Mouse (Mus musculus): ENCODE results near the gene Tmem178.
A peak's percentile ranks its signal among the peaks of the same experiment; 100 is the strongest.

Tmem178 gene

GRCm38 (mm10) chr17:80944530-80945198 is at the start of gene Tmem178:
TSS of gene Tmem178 (plus strand) at chr17:80944632.
- peak; percentile 14 for DNase-seq (ENCODE audit: low spot score)

GRCm38 (mm10) chr17:80896481-80896880 is 48.0 kb upstream of the Tmem178 start:
- DNase-seq (ENCODE audit: low spot score), result no peak

GRCm38 (mm10) chr17:80897709-80898440 is 46.6 kb upstream of the Tmem178 start:
- DNase-seq (ENCODE audit: low spot score), result no peak

DNA sequence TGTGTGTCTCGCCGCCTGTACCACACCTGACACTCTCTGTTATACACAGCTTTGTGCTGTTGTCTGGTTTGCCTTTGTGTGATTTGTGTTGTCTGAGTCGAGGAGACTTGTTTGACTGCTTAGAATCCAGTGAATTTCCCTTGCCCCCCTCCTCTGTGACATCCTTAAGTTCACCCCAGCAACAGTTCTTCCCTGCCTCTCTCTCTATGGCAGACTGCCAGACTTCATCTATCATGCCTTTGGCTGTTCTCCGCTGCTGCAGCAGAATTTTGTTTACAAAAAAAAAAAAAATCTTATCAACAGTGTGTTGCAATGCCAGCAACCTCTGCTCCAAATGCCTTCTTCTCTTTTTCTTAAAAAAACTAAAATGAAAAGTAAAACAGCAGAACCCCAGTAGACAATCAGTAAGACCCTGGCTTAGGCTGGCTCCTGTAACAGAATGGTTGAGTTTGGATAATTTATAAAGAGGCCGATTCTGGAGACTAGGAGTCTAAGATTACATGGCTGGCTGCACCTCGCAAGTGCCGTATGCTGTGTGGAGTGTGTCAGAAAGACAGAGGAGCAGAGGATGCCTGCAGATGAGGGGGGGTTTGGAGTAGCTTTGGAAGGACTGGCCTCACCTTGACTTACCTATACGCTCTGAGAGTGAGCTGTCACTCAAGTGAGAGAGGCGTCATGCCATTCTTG is 44.8 kb upstream of the Tmem178 start:
- peak; percentile 13 for DNase-seq (ENCODE audit: low spot score)

GRCm38 (mm10) chr17:80900200-80900520 is 44.3 kb upstream of the Tmem178 start:
- no peak for DNase-seq (ENCODE audit: low spot score)

DNA sequence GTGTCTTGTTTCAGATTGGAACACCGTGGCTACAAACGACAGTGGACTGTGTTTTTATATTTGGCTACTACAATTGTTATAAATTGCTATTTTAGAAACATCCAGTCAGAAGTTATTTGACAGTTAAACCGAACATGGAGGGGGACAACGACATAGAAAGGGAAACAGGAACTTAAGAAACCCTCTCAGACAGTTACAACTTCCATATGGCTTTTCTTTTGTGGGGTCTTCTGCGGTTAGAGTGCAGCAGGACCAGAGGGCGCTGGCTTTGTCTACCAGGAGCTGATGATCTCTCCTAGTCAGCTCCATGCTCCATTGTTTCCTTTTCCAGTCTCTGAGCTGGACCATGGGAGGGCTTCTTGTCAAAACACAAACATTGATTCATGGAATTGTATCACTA is 42.5 kb upstream of the Tmem178 start:
- DNase-seq (ENCODE audit: low spot score), result no peak

GRCm38 (mm10) chr17:80903121-80903875 is 41.1 kb upstream of the Tmem178 start:
- DNase-seq (ENCODE audit: low spot score), result no peak

- no peak for DNase-seq (ENCODE audit: low spot score)
These were observed 40.4 kb upstream of the Tmem178 start for GRCm38 (mm10) chr17:80904061-80904460.

DNA sequence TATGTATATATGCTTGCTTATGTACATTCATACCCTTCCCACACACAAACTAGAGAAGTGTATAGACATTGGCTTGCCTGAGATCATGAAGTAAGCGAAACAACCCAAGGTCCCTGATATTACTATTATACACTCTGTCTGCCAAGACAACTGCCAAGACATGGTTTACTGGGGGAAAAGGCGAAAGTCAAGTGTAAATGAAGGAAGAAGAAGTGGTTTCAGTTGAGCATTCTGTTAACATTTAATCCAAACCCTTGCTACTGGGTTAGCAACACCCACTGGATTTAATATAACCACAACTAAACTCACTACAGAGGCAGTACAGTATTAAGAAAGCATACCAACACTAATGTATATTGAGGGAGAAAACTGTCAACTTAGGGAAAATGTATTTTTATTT is 28.8 kb upstream of the Tmem178 start:
- DNase-seq (ENCODE audit: low spot score), result no peak

DNA sequence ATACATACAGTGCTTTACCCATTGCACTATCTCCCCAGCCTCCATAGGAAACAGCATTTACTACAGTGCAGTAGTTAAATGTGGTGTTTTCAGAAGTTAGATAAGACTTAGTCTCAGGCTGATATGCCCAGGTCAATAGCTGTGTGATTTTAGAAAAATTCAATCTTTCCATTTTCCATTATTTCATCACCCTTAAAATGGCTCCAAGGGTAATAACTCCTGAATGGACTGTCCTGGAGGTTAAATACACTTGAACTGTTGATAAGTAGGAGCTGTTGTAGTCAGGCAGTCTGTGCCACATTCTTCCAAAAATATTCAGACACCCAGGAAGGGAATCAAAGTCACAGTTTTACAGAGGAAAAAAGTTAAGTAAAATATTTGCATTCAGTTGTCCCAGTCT is 25.2 kb upstream of the Tmem178 start:
- no peak for DNase-seq (ENCODE audit: low spot score)

DNA sequence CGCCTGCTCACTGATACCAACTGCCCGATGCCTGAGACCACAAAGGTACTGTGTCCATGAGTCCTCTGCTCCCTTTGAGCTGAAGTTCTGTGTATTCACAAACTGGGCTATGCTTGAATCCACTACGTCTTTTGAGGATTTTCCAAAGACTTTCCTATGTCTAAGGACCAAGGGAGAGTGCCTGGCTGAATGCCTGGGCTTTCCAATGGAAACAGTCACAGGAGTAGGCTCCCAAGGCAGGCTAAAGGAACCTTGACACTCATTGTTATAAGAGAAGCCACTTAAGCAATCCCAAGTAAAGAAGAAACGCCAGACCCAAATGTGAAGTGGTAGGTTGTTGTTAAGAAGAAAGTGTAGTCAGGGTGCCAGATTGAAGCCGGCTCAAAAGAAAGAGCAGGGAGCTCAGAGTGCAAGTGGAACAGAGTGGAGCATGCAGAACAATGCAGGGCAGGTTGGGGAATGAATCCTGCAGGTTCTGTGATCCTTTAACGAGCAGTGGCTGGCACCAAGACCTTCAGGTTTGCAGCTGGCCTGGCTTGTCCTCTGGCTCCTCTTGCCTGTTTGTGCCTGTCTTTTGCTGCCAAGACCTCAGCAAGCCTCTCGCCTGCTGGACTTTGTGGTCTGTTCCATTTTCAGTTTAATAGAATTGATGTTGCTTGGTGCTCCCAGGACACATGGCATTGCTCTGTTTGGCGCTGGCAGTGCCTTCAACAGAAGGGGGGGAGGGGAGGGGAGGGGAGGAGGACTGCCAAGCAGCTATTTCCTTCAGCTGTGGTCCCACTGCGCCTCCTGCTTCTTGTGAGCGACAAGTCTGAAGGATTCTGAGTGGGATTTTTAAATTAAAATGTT is 22.9 kb upstream of the Tmem178 start:
- DNase-seq (ENCODE audit: low spot score), result no peak

DNA sequence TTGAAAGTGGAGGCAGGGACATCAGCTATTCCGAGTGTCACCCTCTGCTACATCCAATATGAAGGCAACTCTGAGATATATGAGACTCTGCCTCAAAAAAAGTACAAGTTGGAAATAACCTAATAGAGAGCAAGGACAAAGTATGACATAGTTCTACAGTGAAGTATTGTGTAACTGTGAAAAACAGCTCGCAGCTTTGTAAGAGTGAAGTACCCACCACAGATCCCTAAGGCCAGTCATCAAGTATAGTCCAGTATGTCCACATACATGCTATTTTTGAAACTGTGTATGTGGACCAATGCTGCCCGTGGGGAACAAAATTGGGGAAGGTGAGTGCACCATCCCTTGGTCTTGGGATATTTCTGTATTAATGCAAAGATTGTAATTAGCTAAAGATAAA is 18.9 kb upstream of the Tmem178 start:
- DNase-seq (ENCODE audit: low spot score), result no peak

GRCm38 (mm10) chr17:80927151-80927550 is 17.3 kb upstream of the Tmem178 start:
- no peak for DNase-seq (ENCODE audit: low spot score)

DNA sequence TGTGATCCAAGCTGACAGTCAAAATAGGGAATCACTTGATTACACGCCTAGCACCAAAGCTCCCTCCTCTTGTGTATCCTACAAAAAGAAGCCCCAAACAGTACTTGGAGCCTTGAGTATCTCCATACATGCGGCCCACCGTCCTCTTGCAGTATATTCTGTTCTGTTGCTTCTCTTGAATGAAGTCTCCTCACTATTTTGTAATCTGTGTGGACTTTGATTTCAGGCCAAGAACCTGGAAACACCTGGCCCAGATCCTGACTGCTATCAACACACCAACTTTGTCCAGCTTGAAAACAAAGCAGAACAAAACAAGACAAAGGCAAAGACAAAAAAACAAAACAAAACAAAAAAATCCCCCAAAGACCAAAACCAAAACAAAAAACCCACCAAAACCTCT is 11.7 kb upstream of the Tmem178 start:
- DNase-seq (ENCODE audit: low spot score), result no peak

DNA sequence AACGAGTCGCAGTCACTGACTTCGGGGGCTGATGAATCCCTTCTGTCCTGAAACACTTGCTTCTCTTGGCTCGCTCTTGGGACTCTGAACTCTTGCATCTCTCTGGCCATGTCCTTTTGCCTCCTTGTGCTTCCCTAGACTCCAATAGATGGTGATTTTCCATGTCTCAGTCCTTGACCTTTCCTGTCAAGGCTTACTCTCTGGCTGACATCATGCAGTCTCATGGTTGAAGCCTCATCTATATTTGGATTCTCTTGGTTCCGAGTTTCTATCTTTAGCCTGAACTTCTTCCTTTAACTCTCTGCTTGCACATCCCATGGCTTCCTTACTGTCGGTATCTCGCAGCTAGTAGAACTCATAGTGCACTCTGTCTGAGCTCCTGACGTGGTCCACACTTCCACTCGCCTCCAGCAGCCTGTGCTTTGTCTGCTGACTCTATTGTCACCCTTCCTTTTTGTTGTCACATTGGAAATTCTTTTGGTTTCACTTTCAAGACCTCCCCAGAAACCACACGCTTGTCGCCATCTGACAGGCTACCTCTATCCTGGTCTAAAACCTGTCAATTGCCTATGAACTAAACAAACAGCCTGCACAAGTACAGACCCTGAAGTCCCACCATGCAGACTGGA is 10.9 kb upstream of the Tmem178 start:
- DNase-seq (ENCODE audit: low spot score), result no peak

DNA sequence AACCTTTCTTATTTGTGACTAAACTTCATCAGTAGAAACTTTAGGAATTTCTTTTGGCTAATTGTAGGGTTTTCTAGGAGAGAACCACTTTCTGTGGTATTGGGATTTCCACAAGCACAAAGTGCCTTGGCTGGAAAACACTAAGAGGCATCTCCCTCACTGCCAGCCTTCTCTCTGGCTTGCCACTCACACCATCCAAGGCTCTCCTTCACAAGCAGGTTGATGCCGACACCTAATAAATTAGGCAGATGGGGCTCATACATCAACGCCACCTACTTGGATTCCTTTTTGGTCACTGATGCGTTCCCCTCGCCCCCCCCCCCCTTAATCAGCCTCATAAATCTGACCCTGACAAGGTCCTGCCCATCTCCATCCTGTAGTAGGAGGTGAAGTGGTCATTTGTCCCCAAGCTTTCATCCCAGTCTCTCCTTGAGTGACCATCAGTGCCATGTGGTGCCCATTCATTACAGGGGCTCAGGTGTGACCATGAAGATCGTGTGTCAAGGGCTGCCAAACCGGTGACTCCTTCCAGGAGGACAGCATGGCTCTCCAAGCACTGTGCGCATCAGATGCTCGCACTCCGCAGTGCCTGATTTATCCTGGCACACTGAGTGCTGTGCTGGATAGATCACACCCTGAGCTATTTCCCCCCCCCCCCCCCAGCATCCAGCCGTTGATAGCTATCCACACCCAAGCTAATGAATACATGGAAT is 8.5 kb upstream of the Tmem178 start:
- DNase-seq (ENCODE audit: low spot score), result no peak

DNA sequence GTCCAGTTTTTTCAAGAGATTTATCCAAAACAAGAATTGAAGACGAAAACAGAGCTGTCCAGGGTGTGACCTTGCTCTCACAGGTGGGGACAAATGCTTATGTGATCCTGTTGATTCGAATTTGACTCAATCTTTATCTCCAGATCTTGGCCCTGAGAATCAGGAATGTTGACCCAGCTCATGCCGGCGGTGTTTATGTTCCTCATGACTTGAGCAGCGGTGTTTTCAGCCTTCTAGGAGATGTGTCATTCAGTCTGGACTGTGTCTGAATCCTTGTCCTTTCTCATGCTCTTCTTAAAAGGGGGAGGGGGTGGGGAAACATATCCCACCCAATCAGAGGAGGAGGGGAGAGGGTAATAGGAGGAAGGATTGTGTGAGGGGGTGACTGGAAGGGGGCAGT is 7.9 kb upstream of the Tmem178 start:
- DNase-seq (ENCODE audit: low spot score), result no peak

- DNase-seq (ENCODE audit: low spot score), result no peak
These were observed 4.6 kb upstream of the Tmem178 start for GRCm38 (mm10) chr17:80939833-80940232.

DNA sequence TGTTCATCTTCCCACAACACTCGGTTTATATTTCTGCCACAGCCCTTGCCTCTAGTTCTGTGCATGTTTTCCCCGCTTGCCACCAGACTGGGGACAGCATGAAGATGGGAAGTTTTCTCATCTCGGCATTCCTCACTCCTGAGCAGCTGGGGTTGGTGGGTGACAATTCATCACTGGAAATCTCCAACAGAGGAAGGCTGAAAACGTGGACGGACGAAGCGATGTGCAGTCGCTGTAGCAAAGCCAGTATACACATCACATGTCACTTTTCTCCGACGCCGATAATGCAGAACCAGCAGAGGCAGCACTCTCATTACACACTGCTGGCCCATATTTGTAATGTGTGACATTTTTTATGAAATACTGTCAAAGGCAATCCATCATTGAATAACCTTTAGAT is 2.6 kb upstream of the Tmem178 start:
- no peak for DNase-seq (ENCODE audit: low spot score)

DNA sequence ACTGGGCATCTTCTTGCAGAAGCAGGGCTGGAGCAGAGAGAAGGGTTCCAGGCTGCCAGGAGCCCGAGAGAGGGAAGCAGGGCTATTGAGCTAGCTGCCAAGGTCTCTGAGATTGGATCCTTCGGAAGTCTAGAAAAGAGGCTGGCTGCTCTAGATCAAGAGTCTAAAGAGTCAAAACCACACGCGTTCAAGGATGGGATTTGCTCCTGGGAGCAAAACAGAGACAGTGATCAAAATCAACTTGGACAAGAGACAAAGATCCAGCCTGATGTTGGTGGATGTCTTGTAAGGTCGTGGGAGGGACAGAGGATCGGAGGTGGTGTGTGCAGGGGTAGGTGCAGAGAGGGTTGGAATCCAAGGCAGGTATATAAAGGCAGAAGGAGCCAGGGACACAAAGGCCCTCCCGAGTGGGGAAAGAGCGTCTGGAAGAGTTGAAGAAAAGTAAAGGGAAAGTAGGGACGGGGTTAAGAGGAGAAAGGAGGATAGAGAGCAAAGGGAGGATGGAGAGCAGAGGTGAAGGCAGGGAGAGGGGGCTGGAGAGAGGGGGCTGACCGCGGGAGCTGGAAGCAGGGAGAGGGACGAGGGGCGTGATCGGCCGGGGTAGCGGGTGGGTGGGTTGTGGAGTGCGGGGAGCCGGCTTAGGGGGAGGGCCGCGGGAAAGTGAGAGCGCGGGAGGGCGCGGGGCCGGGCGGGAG is 450 bp upstream of the Tmem178 start:
- DNase-seq (ENCODE audit: low spot score), result no peak
